Mouse (Mus musculus) lung, postnatal 0 days (tissue): ENCODE data around the gene Pld3. TPM values are rescaled to one million over a fixed set of nuclear protein-coding genes. Genes with fewer than 3 reads are reported as not detected.
A peak's percentile ranks its signal among the peaks of the same experiment; 100 is the strongest.

Source experiments
- ATAC-seq: fragments of 200-750 bp; cut with Nextera tagmentation; 2 replicates; pipeline ENCODE4 v1.8.0; 2017; ENCODE audit warnings: moderate library complexity
- DNase-seq: peaks from one replicate; pipeline ENCODE4 v3.0.0-alpha.2; 2016; ENCODE audit warnings: low spot score
- H3K27ac ChIP-seq: fragments of 300-500 bp; sonication (generic); 2 replicates; pipeline ENCODE4 v1.5.1; 2014; ENCODE audit warnings: antibody characterized with exemption, mild to moderate bottlenecking, low read length, mixed read lengths
- H3K27me3 ChIP-seq: fragments of 300-500 bp; sonication (generic); replicated peaks from 2 replicates; pipeline ENCODE4 v1.6.1; 2014; ENCODE audit warnings: low read length, mixed read lengths; ENCODE audit not compliant: insufficient read depth
- H3K36me3 ChIP-seq: fragments of 300-500 bp; sonication (generic); 2 replicates; pipeline ENCODE4 v1.6.1; 2014; ENCODE audit warnings: low read length, mixed read lengths; ENCODE audit not compliant: insufficient read depth
- H3K4me1 ChIP-seq: fragments of 300-500 bp; sonication (generic); 2 replicates; pipeline ENCODE4 v1.6.1; 2014; ENCODE audit warnings: antibody characterized with exemption, low read depth, low read length, mixed read lengths; ENCODE audit not compliant: insufficient read depth
- H3K4me2 ChIP-seq: fragments of 300-500 bp; sonication (generic); replicated peaks from 2 replicates; pipeline ENCODE4 v1.6.1; 2014; ENCODE audit warnings: low read depth, mild to moderate bottlenecking, low read length, moderate library complexity, mixed read lengths
- H3K4me3 ChIP-seq: fragments of 300-500 bp; sonication (generic); 2 replicates; pipeline ENCODE4 v1.5.1; 2014; ENCODE audit warnings: low read depth, low read length
- H3K9ac ChIP-seq: fragments of 300-500 bp; sonication (generic); replicated peaks from 2 replicates; pipeline ENCODE4 v1.6.1; 2014; ENCODE audit warnings: low read depth, mild to moderate bottlenecking
- H3K9me3 ChIP-seq: fragments of 300-500 bp; sonication (generic); 2 replicates; pipeline ENCODE4 v1.6.1; 2016; ENCODE audit warnings: low read length, mixed read lengths
- CTCF ChIP-seq: IDR thresholded peaks from 2 replicates; pipeline ENCODE4 v1.5.1; 2016; ENCODE audit warnings: antibody characterized with exemption, mild to moderate bottlenecking
- EP300 ChIP-seq: IDR thresholded peaks from 2 replicates; pipeline ENCODE4 v1.6.1; 2016; ENCODE audit warnings: antibody characterized with exemption, mild to moderate bottlenecking, control low read depth
- WGBS: fragments of 180-500 bp; shearing (Covaris S2); extraction: QIAGEN DNeasy Blood & Tissue Kit; methylation state at CpG from one replicate; pipeline ENCODE4 v1.1.7; 2014; 5-methylcytosine and 5-hydroxymethylcytosine counted together
- polyA plus RNA-seq: library from polyadenylated mRNA; unstranded; fragments of >200 nt; fragmentation: Nextera tagmentation; extraction: Ambion mirVana; gene quantifications from 2 replicates; pipeline ENCODE4 v1.2.1, GENCODE M21; 2015

Gene Pld3
- polyA plus RNA-seq, 1 experiment from 2014 or later: 92.4 TPM

DNA sequence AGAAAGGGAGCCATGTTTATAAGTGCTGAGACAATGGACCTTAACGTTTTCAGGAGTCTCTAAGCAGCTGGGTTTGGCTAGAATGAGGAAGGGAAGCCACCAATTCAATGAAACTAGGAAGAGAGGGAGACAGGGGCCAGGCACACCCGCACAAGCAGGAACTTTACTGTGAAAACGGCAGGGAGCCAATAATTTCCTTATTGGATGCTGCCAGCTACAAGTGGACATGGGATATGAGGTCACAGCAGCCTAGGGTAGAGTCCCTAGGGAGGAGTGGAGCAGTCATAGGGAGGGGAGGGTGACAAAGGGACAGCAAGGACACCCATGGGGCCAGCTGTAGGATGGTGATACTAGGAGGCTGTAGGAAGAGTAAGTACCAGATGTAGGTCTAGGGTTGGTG, 60.0 kb downstream of the Pld3 start:
- DNase-seq: peak; percentile 65
- TF ChIP-seq EP300: no peak; the same call in 1 of the 2 replicates
- TF ChIP-seq CTCF: no peak
- Histone ChIP-seq H3K9ac (no peak overlapping the region), H3K9me3 (no peaks in the 10 kb centered on the region), H3K4me2 (no peak overlapping the region), H3K4me1 (peaks cover 17% of the 10 kb centered on the region; the same call in 1 of the 2 replicates), H3K36me3 (peaks cover 12% of the 10 kb centered on the region; the same call in 1 of the 2 replicates), H3K27ac (peak overlapping the region; percentile 80), H3K4me3 (no peak overlapping the region), H3K27me3 (no peaks in the 10 kb centered on the region)
- WGBS: 43% methylated on average over 3 of the region's 3 CpGs
- peak; percentile 21 for ATAC-seq

DNA sequence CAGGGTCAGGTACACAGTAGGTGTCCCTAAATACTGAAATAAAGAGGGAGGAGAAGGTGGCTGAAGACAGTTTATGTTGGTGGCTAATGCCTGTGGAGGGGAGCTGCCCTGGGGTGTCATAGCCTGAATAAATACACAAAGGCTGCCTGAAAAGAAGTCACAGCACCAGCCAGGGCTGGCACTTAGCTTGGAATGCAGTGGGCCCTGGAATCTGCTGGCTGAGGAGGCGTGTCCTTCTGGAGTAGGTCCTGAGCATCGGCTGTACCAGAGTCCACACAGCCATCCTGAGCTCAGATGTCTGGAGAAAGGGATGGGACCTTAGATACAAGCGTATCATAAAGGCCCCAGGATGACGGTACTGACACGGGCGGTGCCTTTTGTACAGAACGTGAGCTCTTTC, 61.2 kb downstream of the Pld3 start:
- Histone ChIP-seq H3K9me3 (no peaks in the 10 kb centered on the region), H3K27me3 (no peaks in the 10 kb centered on the region), H3K4me2 (no peak overlapping the region), H3K27ac (peak overlapping the region; percentile 94), H3K4me3 (no peak overlapping the region), H3K9ac (no peak overlapping the region), H3K4me1 (peaks cover 17% of the 10 kb centered on the region; the same call in 1 of the 2 replicates), H3K36me3 (peaks cover 12% of the 10 kb centered on the region; the same call in 1 of the 2 replicates)
- ATAC-seq (no peak), DNase-seq (peak; percentile 67)
- TF ChIP-seq CTCF: no peak
- no peak for TF ChIP-seq EP300
- 53% methylated on average over 7 of the region's 7 CpGs for WGBS

DNA sequence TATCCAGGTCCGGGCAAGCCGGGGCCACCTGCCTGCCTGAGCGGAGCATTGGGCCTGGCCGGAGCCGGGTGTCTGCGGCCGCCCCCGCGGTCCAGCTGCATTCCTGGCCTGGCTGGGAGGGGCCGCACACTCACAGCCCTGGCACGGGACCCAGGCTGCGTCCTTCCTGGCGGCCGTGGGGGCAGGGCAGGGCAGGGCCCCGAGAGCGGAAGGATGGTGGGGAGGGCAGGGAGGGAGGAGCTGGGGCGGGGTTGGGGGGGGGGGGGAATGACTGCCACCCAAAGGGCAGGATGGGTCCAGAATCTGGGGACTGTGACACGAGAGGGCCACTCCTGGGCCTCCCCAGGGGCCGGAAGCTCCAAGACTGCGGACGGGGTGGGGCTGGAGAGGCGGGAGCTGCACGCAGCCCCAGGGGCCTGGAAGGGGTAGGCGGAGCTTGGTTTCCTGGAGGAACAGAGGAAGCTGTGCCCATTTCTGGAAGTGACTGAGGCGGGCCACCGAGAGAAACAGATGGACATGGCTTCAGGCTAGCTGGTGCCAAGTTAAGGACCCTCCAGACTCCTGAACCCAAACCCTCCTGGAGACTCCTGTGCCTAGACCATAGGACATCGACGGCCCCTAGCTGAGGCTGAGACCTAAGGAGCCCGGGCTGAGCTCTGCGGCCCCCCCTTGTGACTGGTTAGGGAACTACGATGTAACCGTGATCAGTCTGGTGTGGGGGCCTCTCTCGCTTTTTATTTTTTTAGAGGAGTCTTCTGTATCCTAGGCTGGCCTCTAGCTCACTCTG, 62.3 kb downstream of the Pld3 start:
- TF ChIP-seq CTCF: peak; percentile 76
- TF ChIP-seq EP300: no peak; the same call in 1 of the 2 replicates
- Histone ChIP-seq H3K4me3 (peak overlapping the region; percentile 34), H3K27ac (peak overlapping the region; percentile 94), H3K36me3 (peaks cover 12% of the 10 kb centered on the region; the same call in 1 of the 2 replicates), H3K4me1 (peaks cover 17% of the 10 kb centered on the region; the same call in 1 of the 2 replicates), H3K9ac (peak overlapping the region; percentile 26), H3K27me3 (no peaks in the 10 kb centered on the region), H3K9me3 (no peaks in the 10 kb centered on the region), H3K4me2 (peak overlapping the region; percentile 49)
- WGBS: under 1% methylated on average over 20 of the region's 33 CpGs
- ATAC-seq (peak; percentile 83), DNase-seq (peak; percentile 99)

DNA sequence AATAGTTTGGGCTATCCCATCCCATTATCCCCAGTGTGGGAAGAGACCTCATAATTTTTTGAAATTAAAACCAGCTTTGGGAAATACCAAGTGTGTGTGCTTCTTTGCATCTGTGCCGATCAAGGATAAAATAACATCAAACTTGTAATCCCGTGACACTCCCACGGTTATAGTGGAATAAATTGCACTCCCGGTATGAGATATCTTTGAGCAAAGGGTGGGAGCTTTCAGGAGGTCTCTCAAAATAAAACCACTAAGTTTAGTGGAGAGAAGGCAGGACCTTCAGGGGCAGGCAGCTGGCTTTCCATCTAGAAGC, 62.8 kb downstream of the Pld3 start:
- Histone ChIP-seq H3K27ac (peak overlapping the region; percentile 94), H3K27me3 (no peaks in the 10 kb centered on the region), H3K4me1 (peaks cover 22% of the 10 kb centered on the region; the same call in 1 of the 2 replicates), H3K4me3 (peak overlapping the region; percentile 34), H3K9ac (peak overlapping the region; percentile 26; the same call in 1 of the 2 replicates), H3K4me2 (peak overlapping the region; percentile 49), H3K9me3 (no peaks in the 10 kb centered on the region), H3K36me3 (peaks cover 12% of the 10 kb centered on the region; the same call in 1 of the 2 replicates)
- TF ChIP-seq EP300 (peak; percentile 42; the same call in 1 of the 2 replicates), CTCF (no peak)
- 20% methylated on average over 4 of the region's 4 CpGs for WGBS
- no peak for ATAC-seq
- DNase-seq: no peak

DNA sequence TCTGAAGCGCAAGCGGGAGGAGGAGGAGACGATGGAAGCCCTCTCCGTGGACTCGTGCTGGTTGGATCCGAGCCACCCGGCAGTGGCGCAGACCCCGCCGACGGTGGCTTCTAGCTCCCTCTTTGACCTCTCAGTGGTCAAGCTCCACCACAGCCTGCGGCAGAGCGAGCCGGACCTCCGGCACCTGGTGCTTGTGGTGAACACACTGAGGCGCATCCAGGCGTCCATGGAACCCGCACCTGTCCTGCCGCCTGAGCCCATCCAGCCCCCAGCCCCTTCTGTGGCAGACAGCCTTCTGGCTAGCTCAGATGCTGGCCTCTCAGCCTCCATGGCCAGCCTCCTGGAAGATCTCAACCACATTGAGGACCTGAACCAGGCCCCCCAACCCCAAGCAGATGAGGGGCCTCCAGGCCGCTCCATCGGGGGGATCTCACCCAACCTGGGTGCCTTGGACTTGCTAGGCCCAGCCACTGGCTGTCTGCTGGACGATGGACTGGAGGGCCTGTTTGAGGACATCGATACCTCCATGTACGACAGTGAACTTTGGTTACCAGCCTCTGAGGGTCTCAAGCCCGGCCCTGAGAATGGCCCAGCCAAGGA, 63.6 kb downstream of the Pld3 start:
- ATAC-seq (no peak), DNase-seq (no peak)
- Histone ChIP-seq H3K4me3 (no peak overlapping the region), H3K9ac (no peak overlapping the region), H3K27me3 (no peaks in the 10 kb centered on the region), H3K9me3 (no peaks in the 10 kb centered on the region), H3K36me3 (peaks cover 12% of the 10 kb centered on the region; the same call in 1 of the 2 replicates), H3K4me2 (peak overlapping the region; percentile 56; the same call in 1 of the 2 replicates), H3K4me1 (peaks cover 22% of the 10 kb centered on the region; the same call in 1 of the 2 replicates), H3K27ac (peak overlapping the region; percentile 94)
- 88% methylated on average over 25 of the region's 25 CpGs for WGBS
- no peak for TF ChIP-seq EP300
- no peak for TF ChIP-seq CTCF

DNA sequence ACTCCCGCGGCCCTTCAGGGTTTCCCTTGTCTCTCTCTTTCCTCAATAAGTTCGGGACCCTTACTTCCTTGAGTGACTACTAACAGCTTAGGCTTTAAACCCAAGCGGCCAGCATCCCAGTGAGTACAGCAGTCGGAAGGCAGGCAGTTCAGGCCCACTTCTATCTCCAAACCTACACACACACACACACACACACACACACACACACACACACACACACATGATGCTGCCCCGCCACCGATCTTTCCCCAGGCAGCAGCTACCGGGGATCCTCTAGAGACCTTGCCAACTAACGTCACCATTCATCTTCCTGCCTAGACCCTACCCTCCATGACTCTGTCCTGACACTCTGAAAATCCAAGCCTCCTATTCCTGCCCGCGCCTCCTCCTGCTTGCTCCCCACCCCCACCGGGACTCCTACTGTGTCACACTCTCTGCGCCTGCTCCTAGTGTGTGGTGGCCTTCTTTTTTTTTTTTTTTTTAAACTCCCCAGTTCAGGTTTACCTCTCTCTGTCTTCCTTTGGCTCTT, 65.2 kb downstream of the Pld3 start:
- WGBS: under 1% methylated on average over 13 of the region's 13 CpGs

More for the DNA sequence above, 65.2 kb downstream of the Pld3 start:
- Histone ChIP-seq H3K9me3 (no peaks in the 10 kb centered on the region), H3K4me1 (peaks cover 22% of the 10 kb centered on the region; the same call in 1 of the 2 replicates), H3K4me3 (peak overlapping the region; percentile 84), H3K36me3 (peaks cover 12% of the 10 kb centered on the region; the same call in 1 of the 2 replicates), H3K4me2 (peak overlapping the region; percentile 56), H3K9ac (peak overlapping the region; percentile 85), H3K27ac (peak overlapping the region; percentile 99), H3K27me3 (no peaks in the 10 kb centered on the region)
- ATAC-seq (no peak), DNase-seq (peak; percentile 83)
- no peak for TF ChIP-seq CTCF
- no peak for TF ChIP-seq EP300
